Mouse (Mus musculus) midbrain, embryonic 12.5 days (tissue): ENCODE results near the gene Xlr3b. TPM values are rescaled to one million over a fixed set of nuclear protein-coding genes. Genes with fewer than 3 reads are reported as not detected.
"Not testable (repeated sequence)": the region's sequence is repeated elsewhere in the genome, so short reads cannot be mapped to it uniquely, and the experiment has no call there.

ENCODE experiments used
- ATAC-seq: fragments of 200-750 bp; cut with Nextera tagmentation; 2 replicates; pipeline ENCODE4 v1.8.0; 2017; ENCODE audit warnings: low read depth, moderate TSS enrichment, moderate library complexity; ENCODE audit not compliant: low FRiP score
- H3K27ac ChIP-seq: fragments of 300-500 bp; sonication (generic); replicated peaks from 2 replicates; pipeline ENCODE4 v1.5.1; 2016; ENCODE audit warnings: mild to moderate bottlenecking
- H3K27me3 ChIP-seq: fragments of 300-500 bp; sonication (generic); 2 replicates; pipeline ENCODE4 v1.6.1; 2016; ENCODE audit warnings: mild to moderate bottlenecking
- H3K36me3 ChIP-seq: fragments of 300-500 bp; sonication (generic); 2 replicates; pipeline ENCODE4 v1.6.1; 2016
- H3K4me1 ChIP-seq: fragments of 300-500 bp; sonication (generic); 2 replicates; pipeline ENCODE4 v1.6.1; 2016
- H3K4me2 ChIP-seq: fragments of 300-500 bp; sonication (generic); replicated peaks from 2 replicates; pipeline ENCODE4 v1.6.1; 2016; ENCODE audit warnings: mild to moderate bottlenecking, moderate library complexity
- H3K4me3 ChIP-seq: fragments of 300-500 bp; sonication (generic); 2 replicates; pipeline ENCODE4 v1.5.1; 2016; ENCODE audit warnings: mild to moderate bottlenecking
- H3K9ac ChIP-seq: fragments of 300-500 bp; sonication (generic); replicated peaks from 2 replicates; pipeline ENCODE4 v1.6.1; 2016; ENCODE audit warnings: mild to moderate bottlenecking, moderate library complexity
- H3K9me3 ChIP-seq: fragments of 300-500 bp; sonication (generic); 2 replicates; pipeline ENCODE4 v1.6.1; 2016; ENCODE audit warnings: mild to moderate bottlenecking
- WGBS: fragments of 180-500 bp; shearing (Covaris S2); methylation state at CpG from one replicate; pipeline ENCODE4 v1.1.7; 2016; 5-methylcytosine and 5-hydroxymethylcytosine counted together
- polyA plus RNA-seq: library from polyadenylated mRNA; unstranded; fragments of >200 nt; fragmentation: Nextera tagmentation; extraction: Ambion mirVana; gene quantifications from 2 replicates; pipeline ENCODE4 v1.2.1, GENCODE M21; 2016

The Xlr3b gene
- 14.1 and 16.1 TPM in 2 replicates for polyA plus RNA-seq

- H3K27me3 ChIP-seq, H3K4me3 ChIP-seq, H3K36me3 ChIP-seq, H3K27ac ChIP-seq, H3K4me1 ChIP-seq, H3K9me3 ChIP-seq, H3K9ac ChIP-seq, H3K4me2 ChIP-seq: not testable (repeated sequence)
- WGBS, result 88% methylated on average over 12 of the region's 12 CpGs
- ATAC-seq, result 0 out of 2 replicates have a peak, but pooled peaks have one; percentile 12
Observed at GRCm38 (mm10) chrX:73191934-73192333, at the start of gene Xlr3b. Xlr3b (plus strand) TSS chrX:73192207.

GRCm38 (mm10) chrX:73143218-73143618 is 48.8 kb upstream of the Xlr3b start:
- not testable (repeated sequence) for H3K9ac ChIP-seq, H3K27me3 ChIP-seq, H3K4me3 ChIP-seq, H3K4me2 ChIP-seq, H3K4me1 ChIP-seq, H3K9me3 ChIP-seq, H3K27ac ChIP-seq, H3K36me3 ChIP-seq
- no CpG with 5 or more reads among the region's 7 CpGs for WGBS
- 0 out of 2 replicates have a peak, but pooled peaks have one; percentile 23 for ATAC-seq

- H3K9me3 ChIP-seq, H3K9ac ChIP-seq, H3K4me3 ChIP-seq, H3K4me1 ChIP-seq, ATAC-seq, H3K27me3 ChIP-seq, H3K36me3 ChIP-seq, H3K4me2 ChIP-seq, H3K27ac ChIP-seq: not testable (repeated sequence)
- WGBS, result no CpG with 5 or more reads among the region's 20 CpGs
Observed at GRCm38 (mm10) chrX:73148496-73148895, 43.5 kb upstream of the Xlr3b start, which contains the start of gene Xlr5b. Xlr5b (plus strand) TSS chrX:73148796.

GRCm38 (mm10) chrX:73149350-73149749 is 42.7 kb upstream of the Xlr3b start, which contains the start of gene DXBay18:
DXBay18 (minus strand) TSS chrX:73149450.
- not testable (repeated sequence) for H3K4me3 ChIP-seq, H3K9ac ChIP-seq, H3K27me3 ChIP-seq, H3K4me2 ChIP-seq, H3K27ac ChIP-seq, H3K9me3 ChIP-seq, H3K4me1 ChIP-seq, H3K36me3 ChIP-seq, ATAC-seq
- WGBS, result no CpG with 5 or more reads among the region's 7 CpGs

GRCm38 (mm10) chrX:73176889-73177288 is 15.1 kb upstream of the Xlr3b start, which contains the start of gene Spin2d:
Spin2d (minus strand) TSS chrX:73176989.
- ATAC-seq, H3K36me3 ChIP-seq: not testable (repeated sequence)
- WGBS, result 84% methylated on average over 6 of the region's 15 CpGs

GRCm38 (mm10) chrX:73213819-73214564 is 22.0 kb downstream of the Xlr3b start, which contains the start of gene Xlr4b:
Xlr4b (plus strand) TSS chrX:73214333.
- H3K27me3 ChIP-seq, H3K4me2 ChIP-seq, ATAC-seq, H3K9me3 ChIP-seq, H3K27ac ChIP-seq, H3K4me1 ChIP-seq, H3K9ac ChIP-seq, H3K36me3 ChIP-seq, H3K4me3 ChIP-seq: not testable (repeated sequence)
- 81% methylated on average over 15 of the region's 19 CpGs for WGBS

More at GRCm38 (mm10) chrX:73176889-73177288, 15.1 kb upstream of the Xlr3b start, which contains the start of gene Spin2d:
- H3K27me3 ChIP-seq, H3K9ac ChIP-seq, H3K27ac ChIP-seq, H3K9me3 ChIP-seq, H3K4me3 ChIP-seq, H3K4me2 ChIP-seq, H3K4me1 ChIP-seq: not testable (repeated sequence)

GRCm38 (mm10) chrX:73225365-73225764 is 33.4 kb downstream of the Xlr3b start:
- Histone ChIP-seq H3K4me1 (no peaks in the 10 kb centered on the region), H3K4me2 (no peak overlapping the region), H3K9ac (no peak overlapping the region), H3K36me3 (no peaks in the 10 kb centered on the region), H3K9me3 (no peaks in the 10 kb centered on the region), H3K27me3 (no peaks in the 10 kb centered on the region), H3K27ac (no peak overlapping the region), H3K4me3 (no peak overlapping the region)
- no peak for ATAC-seq
- 52% methylated on average over 1 of the region's 1 CpGs for WGBS

- Histone ChIP-seq H3K27me3 (no peaks in the 10 kb centered on the region), H3K9me3 (no peaks in the 10 kb centered on the region), H3K9ac (peak within 1 kb of the TSS; percentile 68), H3K4me3 (peak within 1 kb of the TSS; percentile 67), H3K4me2 (peak within 1 kb of the TSS; percentile 74), H3K36me3 (no peaks in the 10 kb centered on the region), H3K27ac (peak within 1 kb of the TSS; percentile 90), H3K4me1 (no peaks in the 10 kb centered on the region)
- 17% methylated on average over 34 of the region's 39 CpGs for WGBS
- peak; percentile 96 for ATAC-seq
Observed at GRCm38 (mm10) chrX:73227914-73228605, 36.1 kb downstream of the Xlr3b start, which contains the start of gene F8a. F8a (plus strand) TSS chrX:73228291.

- Histone ChIP-seq H3K9ac (peak overlapping the region; percentile 68), H3K27ac (peak overlapping the region; percentile 90), H3K4me2 (peak overlapping the region; percentile 74), H3K36me3 (no peaks in the 10 kb centered on the region), H3K4me3 (peak overlapping the region; percentile 67), H3K27me3 (no peaks in the 10 kb centered on the region), H3K9me3 (no peaks in the 10 kb centered on the region), H3K4me1 (no peaks in the 10 kb centered on the region)
- peak; percentile 55 for ATAC-seq
- WGBS, result 20% methylated on average over 38 of the region's 51 CpGs
Observed at GRCm38 (mm10) chrX:73228606-73229214, 36.7 kb downstream of the Xlr3b start.

GRCm38 (mm10) chrX:73229288-73229687 is 37.3 kb downstream of the Xlr3b start:
- no peak for ATAC-seq
- Histone ChIP-seq H3K36me3 (no peaks in the 10 kb centered on the region), H3K27me3 (no peaks in the 10 kb centered on the region), H3K4me1 (no peaks in the 10 kb centered on the region), H3K27ac (no peak overlapping the region), H3K9me3 (no peaks in the 10 kb centered on the region), H3K9ac (peak overlapping the region; percentile 68), H3K4me2 (peak overlapping the region; percentile 74), H3K4me3 (peak overlapping the region; percentile 67)
- WGBS, result 44% methylated on average over 3 of the region's 3 CpGs

GRCm38 (mm10) chrX:73242821-73243325 is 50.9 kb downstream of the Xlr3b start, which contains the start of gene Xlr4c:
Xlr4c (minus strand) TSS chrX:73243130.
- H3K36me3 ChIP-seq, H3K9ac ChIP-seq, H3K4me2 ChIP-seq, H3K4me3 ChIP-seq, H3K27me3 ChIP-seq, ATAC-seq, H3K9me3 ChIP-seq, H3K27ac ChIP-seq, H3K4me1 ChIP-seq: not testable (repeated sequence)
- WGBS, result 85% methylated on average over 14 of the region's 14 CpGs
